Mouse (Mus musculus) stomach, postnatal 0 days (tissue): ENCODE results near the gene Ttc41. TPM values are rescaled to one million over a fixed set of nuclear protein-coding genes. Genes with fewer than 3 reads are reported as not detected.

Experiments
- ATAC-seq: fragments of 200-750 bp; cut with Nextera tagmentation; 2 replicates; pipeline ENCODE4 v1.8.0; 2017; ENCODE audit not compliant: low FRiP score, low TSS enrichment
- DNase-seq: peaks from one replicate; pipeline ENCODE4 v3.0.0-alpha.2; 2016; ENCODE audit warnings: low spot score
- H3K27ac ChIP-seq: fragments of 300-500 bp; sonication (generic); replicated peaks from 2 replicates; pipeline ENCODE4 v1.5.1; 2014; ENCODE audit warnings: mild to moderate bottlenecking, control low read depth
- H3K27me3 ChIP-seq: fragments of 300-500 bp; sonication (generic); 2 replicates; pipeline ENCODE4 v1.6.1; 2014; ENCODE audit warnings: low read length; ENCODE audit not compliant: control insufficient read depth, insufficient read depth
- H3K36me3 ChIP-seq: fragments of 300-500 bp; sonication (generic); 2 replicates; pipeline ENCODE4 v1.6.1; 2014; ENCODE audit warnings: low read length, mixed read lengths; ENCODE audit not compliant: control insufficient read depth, insufficient read depth
- H3K4me1 ChIP-seq: fragments of 300-500 bp; sonication (generic); replicated peaks from 2 replicates; pipeline ENCODE4 v1.6.1; 2014; ENCODE audit warnings: antibody characterized with exemption; ENCODE audit not compliant: control insufficient read depth, insufficient read depth
- H3K4me2 ChIP-seq: fragments of 300-500 bp; sonication (generic); replicated peaks from 2 replicates; pipeline ENCODE4 v1.6.1; 2014; ENCODE audit warnings: low read depth, mild to moderate bottlenecking, control low read depth, moderate library complexity
- H3K4me3 ChIP-seq: fragments of 300-500 bp; sonication (generic); 2 replicates; pipeline ENCODE4 v1.5.1; 2014; ENCODE audit warnings: low read depth, low read length, control low read depth
- H3K9ac ChIP-seq: fragments of 300-500 bp; sonication (generic); 2 replicates; pipeline ENCODE4 v1.6.1; 2014; ENCODE audit warnings: mild to moderate bottlenecking, low read length, control low read depth, mixed read lengths
- H3K9me3 ChIP-seq: fragments of 300-500 bp; sonication (generic); 2 replicates; pipeline ENCODE4 v1.6.1; 2016; ENCODE audit warnings: low read length; ENCODE audit not compliant: control insufficient read depth
- CTCF ChIP-seq: IDR thresholded peaks from 2 replicates; pipeline ENCODE4 v1.5.1; 2016; ENCODE audit warnings: antibody characterized with exemption, low read depth, mild to moderate bottlenecking, moderate library complexity
- EP300 ChIP-seq: optimal IDR thresholded peaks from 2 replicates; pipeline ENCODE3; 2016; ENCODE audit warnings: antibody characterized with exemption
- WGBS: fragments of 180-500 bp; shearing (Covaris S2); extraction: QIAGEN DNeasy Blood & Tissue Kit; methylation state at CpG from one replicate; pipeline ENCODE4 v1.1.7; 2014; 5-methylcytosine and 5-hydroxymethylcytosine counted together
- polyA plus RNA-seq: library from polyadenylated mRNA; unstranded; fragments of >200 nt; fragmentation: Nextera tagmentation; extraction: Ambion mirVana; gene quantifications from 2 replicates; pipeline ENCODE4 v1.2.1, GENCODE M21; 2015

Ttc41 gene
- polyA plus RNA-seq, 1 experiment from 2014 or later, result 0.38 TPM

GRCm38 (mm10) chr10:86730823-86731499 is 25.4 kb downstream of the Ttc41 start:
- H3K27me3 ChIP-seq, result no peaks in the 10 kb centered on the region
- H3K36me3 ChIP-seq, result no peaks in the 10 kb centered on the region
- H3K4me2 ChIP-seq, result peak overlapping the region; percentile 53
- 0 out of 2 replicates have a peak overlapping the region, but pooled peaks have one; percentile 3 for H3K27ac ChIP-seq
- no peaks in the 10 kb centered on the region for H3K9me3 ChIP-seq
- no peak for TF ChIP-seq EP300
- TF ChIP-seq CTCF, result peak; percentile 89
- 9% methylated on average over 22 of the region's 22 CpGs for WGBS
- H3K4me1 ChIP-seq, result no peaks in the 10 kb centered on the region; the same call in 1 of the 2 replicates
- peak overlapping the region; percentile 59 for H3K9ac ChIP-seq
- peak; percentile 89 for DNase-seq
- peak; percentile 61; the same call in 1 of the 2 replicates for ATAC-seq
- H3K4me3 ChIP-seq, result peak overlapping the region; percentile 43

GRCm38 (mm10) chr10:86731500-86731863 is 25.9 kb downstream of the Ttc41 start:
- TF ChIP-seq CTCF, result no peak
- no peak for TF ChIP-seq EP300
- Histone ChIP-seq H3K9me3 (no peaks in the 10 kb centered on the region), H3K4me1 (no peaks in the 10 kb centered on the region; the same call in 1 of the 2 replicates), H3K9ac (no peak overlapping the region), H3K4me2 (no peak overlapping the region), H3K27me3 (no peaks in the 10 kb centered on the region), H3K36me3 (no peaks in the 10 kb centered on the region), H3K27ac (no peak overlapping the region), H3K4me3 (no peak overlapping the region)
- no peak for DNase-seq
- 36% methylated on average over 2 of the region's 2 CpGs for WGBS
- ATAC-seq, result no peak

- Histone ChIP-seq H3K4me2 (no peak overlapping the region), H3K27ac (no peak overlapping the region), H3K9me3 (no peaks in the 10 kb centered on the region), H3K27me3 (no peaks in the 10 kb centered on the region), H3K36me3 (no peaks in the 10 kb centered on the region), H3K9ac (no peak overlapping the region), H3K4me1 (no peaks in the 10 kb centered on the region), H3K4me3 (no peak overlapping the region)
- TF ChIP-seq EP300 (no peak), CTCF (peak; percentile 32)
- ATAC-seq, result no peak
- WGBS, result 78% methylated on average over 4 of the region's 4 CpGs
- DNase-seq, result no peak
Measured at GRCm38 (mm10) chr10:86735036-86735435, 29.4 kb downstream of the Ttc41 start.

GRCm38 (mm10) chr10:86742918-86743317 is 37.3 kb downstream of the Ttc41 start:
- Histone ChIP-seq H3K9me3 (no peaks in the 10 kb centered on the region), H3K27ac (no peak overlapping the region), H3K9ac (no peak overlapping the region), H3K36me3 (no peaks in the 10 kb centered on the region), H3K4me3 (no peak overlapping the region), H3K4me2 (no peak overlapping the region), H3K27me3 (no peaks in the 10 kb centered on the region), H3K4me1 (no peaks in the 10 kb centered on the region)
- TF ChIP-seq EP300, result no peak
- no peak for TF ChIP-seq CTCF
- 89% methylated on average over 2 of the region's 2 CpGs for WGBS
- DNase-seq, result no peak
- ATAC-seq, result no peak

- Histone ChIP-seq H3K4me1 (no peaks in the 10 kb centered on the region), H3K27me3 (no peaks in the 10 kb centered on the region), H3K4me2 (no peak overlapping the region), H3K36me3 (no peaks in the 10 kb centered on the region), H3K9ac (no peak overlapping the region), H3K4me3 (no peak overlapping the region), H3K27ac (no peak overlapping the region), H3K9me3 (no peaks in the 10 kb centered on the region)
- no peak for DNase-seq
- no peak for ATAC-seq
- TF ChIP-seq CTCF (no peak), EP300 (no peak)
- WGBS, result 90% methylated on average over 7 of the region's 7 CpGs
Measured at GRCm38 (mm10) chr10:86744306-86744705, 38.7 kb downstream of the Ttc41 start.

- TF ChIP-seq EP300 (no peak), CTCF (no peak)
- no peaks in the 10 kb centered on the region for H3K9me3 ChIP-seq
- WGBS, result 72% methylated on average over 6 of the region's 6 CpGs
- no peak overlapping the region for H3K9ac ChIP-seq
- no peaks in the 10 kb centered on the region for H3K4me1 ChIP-seq
- no peaks in the 10 kb centered on the region for H3K36me3 ChIP-seq
- H3K4me2 ChIP-seq, result no peak overlapping the region
- ATAC-seq (0 out of 2 replicates have a peak, but pooled peaks have one; percentile 45), DNase-seq (no peak)
- no peak overlapping the region for H3K4me3 ChIP-seq
- H3K27ac ChIP-seq, result no peak overlapping the region
- no peaks in the 10 kb centered on the region for H3K27me3 ChIP-seq
Measured at GRCm38 (mm10) chr10:86755816-86756502, 50.3 kb downstream of the Ttc41 start.
